In genomic region chr1:84362209-84362608, GRCm38 (mm10) we compare ENCODE assay signal across 26 mouse cellular contexts. TPM values are rescaled to one million over a fixed set of nuclear protein-coding genes. Genes with fewer than 3 reads are reported as not detected.
DNase-seq lines count a peak whose midpoint lies in the region; ATAC-seq and TF ChIP-seq lines count a peak whose summit lies in the region.
"Had no signal": no experiment of that assay in that cellular context is flagged by ENCODE, and none has a peak within 500 bp of the region (broad histone marks: within the 10 kb centered on the region; RNA-seq: fewer than 3 reads in every experiment).

No protein-coding gene starts in this region.

- H3K9me3 ChIP-seq in kidney, embryonic 16.5 days (ENCODE audit: low read length), result no peaks in the 10 kb centered on the region
- H3K9me3 ChIP-seq in intestine, embryonic 16.5 days (ENCODE audit: control insufficient read depth, low read length), result no peaks in the 10 kb centered on the region
- H3K9me3 ChIP-seq: forebrain, embryonic 15.5 days; heart, embryonic 15.5 days; hindbrain, embryonic 13.5 days; midbrain, embryonic 13.5 days; neural tube, embryonic 12.5 days had no signal

- 25% methylated on average over 1 of the region's 1 CpGs for WGBS in kidney, embryonic 16.5 days
- WGBS in intestine, embryonic 16.5 days, result 39% methylated on average over 1 of the region's 1 CpGs
- 28% methylated on average over 1 of the region's 1 CpGs for WGBS in small intestine, adult 2 months

- no peaks in the 10 kb centered on the region for H3K27me3 ChIP-seq in kidney, embryonic 16.5 days (ENCODE audit: insufficient read depth, low read length)
- no peaks in the 10 kb centered on the region for H3K27me3 ChIP-seq in intestine, embryonic 16.5 days (replicated peaks; ENCODE audit: control insufficient read depth, insufficient read depth, low read length)
- no peaks in the 10 kb centered on the region for H3K27me3 ChIP-seq in small intestine, adult 2 months (ENCODE audit: control insufficient read depth, insufficient read depth, low read length)
- H3K27me3 ChIP-seq: forebrain, embryonic 15.5 days; heart, embryonic 15.5 days; hindbrain, embryonic 13.5 days; megakaryocyte, embryonic 14.5 days; midbrain, embryonic 13.5 days; neural tube, embryonic 12.5 days; Patski had no signal

- 0 out of 2 replicates have a peak, but pooled peaks have one; percentile 39 for ATAC-seq in kidney, embryonic 16.5 days (ENCODE audit: low FRiP score, low TSS enrichment)
- ATAC-seq in intestine, embryonic 16.5 days, result peak; percentile 45
- ATAC-seq: forebrain, embryonic 15.5 days; midbrain, embryonic 13.5 days had no signal

- no peak for TF ChIP-seq POLR2A in small intestine, adult 2 months (IDR thresholded peaks at IDR 0.05; ENCODE audit: low read depth, low read length)

- no peak overlapping the region for H3K9ac ChIP-seq in kidney, embryonic 16.5 days (replicated peaks; ENCODE audit: low read length)
- H3K9ac ChIP-seq in intestine, embryonic 16.5 days (ENCODE audit: low read depth, low read length), result no peak overlapping the region
- H3K9ac ChIP-seq: forebrain, embryonic 15.5 days; heart, embryonic 15.5 days; hindbrain, embryonic 13.5 days; midbrain, embryonic 13.5 days; neural tube, embryonic 12.5 days had no signal

- H3K4me2 ChIP-seq in kidney, embryonic 16.5 days (replicated peaks; ENCODE audit: low read depth, low read length), result no peak overlapping the region
- H3K4me2 ChIP-seq in intestine, embryonic 16.5 days (ENCODE audit: low read depth, low read length), result peak overlapping the region; percentile 38; the same call in 1 of the 2 replicates
- H3K4me2 ChIP-seq: forebrain, embryonic 15.5 days; heart, embryonic 15.5 days; hindbrain, embryonic 13.5 days; liver, embryonic 11.5 days; midbrain, embryonic 13.5 days; neural tube, embryonic 12.5 days had no signal

- no peaks in the 10 kb centered on the region for H3K36me3 ChIP-seq in kidney, embryonic 16.5 days (ENCODE audit: insufficient read depth, low read length)
- no peaks in the 10 kb centered on the region for H3K36me3 ChIP-seq in intestine, embryonic 16.5 days (ENCODE audit: control insufficient read depth, insufficient read depth, low read length)
- H3K36me3 ChIP-seq in small intestine, adult 2 months (ENCODE audit: control insufficient read depth, insufficient read depth, low read length), result no peaks in the 10 kb centered on the region
- H3K36me3 ChIP-seq: forebrain, embryonic 15.5 days; G1E; heart, embryonic 15.5 days; hindbrain, embryonic 13.5 days; midbrain, embryonic 13.5 days; neural tube, embryonic 12.5 days had no signal

- H3K4me1 ChIP-seq in kidney, embryonic 16.5 days (ENCODE audit: insufficient read depth, low read length), result peaks cover 11% of the 10 kb centered on the region; the same call in 1 of the 2 replicates
- H3K4me1 ChIP-seq in brown adipose tissue, adult 24 weeks (ENCODE audit: control insufficient read depth, insufficient read depth, insufficient read length, low read length), result no peaks in the 10 kb centered on the region
- peaks cover 15% of the 10 kb centered on the region for H3K4me1 ChIP-seq in intestine, embryonic 16.5 days (ENCODE audit: control insufficient read depth, insufficient read depth, low read length)
- peaks cover 23% of the 10 kb centered on the region; the same call in 1 of the 2 replicates for H3K4me1 ChIP-seq in small intestine, adult 2 months (ENCODE audit: control insufficient read depth, insufficient read depth, insufficient read length, low read length)
- H3K4me1 ChIP-seq: heart, embryonic 15.5 days; megakaryocyte, embryonic 14.5 days; neural tube, embryonic 12.5 days had no signal

- no peak overlapping the region; the same call in 1 of the 2 replicates for H3K27ac ChIP-seq in kidney, embryonic 16.5 days (ENCODE audit: low read length)
- peak overlapping the region; percentile 29 for H3K27ac ChIP-seq in brown adipose tissue, adult 24 weeks (replicated peaks; ENCODE audit: low read depth, low read length)
- peak overlapping the region; percentile 84 for H3K27ac ChIP-seq in intestine, embryonic 16.5 days (ENCODE audit: low read length)
- H3K27ac ChIP-seq in small intestine, adult 2 months (ENCODE audit: insufficient read depth, low read depth, low read length), result peak overlapping the region; percentile 77
- H3K27ac ChIP-seq: forebrain, embryonic 15.5 days; heart, embryonic 15.5 days; hindbrain, embryonic 13.5 days; layer of hippocampus, adult 2 months; midbrain, embryonic 13.5 days; neural tube, embryonic 12.5 days had no signal

- H3K4me3 ChIP-seq in kidney, embryonic 16.5 days (ENCODE audit: low read length), result no peak overlapping the region
- no peak overlapping the region for H3K4me3 ChIP-seq in brown adipose tissue, adult 24 weeks (ENCODE audit: insufficient read depth, low read depth, low read length)
- H3K4me3 ChIP-seq in intestine, embryonic 16.5 days (ENCODE audit: low read length), result no peak overlapping the region
- H3K4me3 ChIP-seq in small intestine, adult 2 months (ENCODE audit: low read depth, low read length), result no peak overlapping the region
- H3K4me3 ChIP-seq: forebrain, embryonic 15.5 days; heart, embryonic 15.5 days; hindbrain, embryonic 13.5 days; layer of hippocampus, adult 2 months; megakaryocyte, embryonic 14.5 days; midbrain, embryonic 13.5 days; neural tube, embryonic 12.5 days had no signal

- no peak for DNase-seq in kidney, postnatal 36 days
- DNase-seq in retina, postnatal 1 day, result no peak
- no peak for DNase-seq in cerebellum, adult 18-20 months
- DNase-seq: adrenal gland, adult 8-10 months; B cell, adult 2 months; cerebellum, adult 9-10 months; gastrocnemius, postnatal 10 days; heart, postnatal 36 days; kidney, postnatal 14 days; lung, adult 18-20 months; lung, postnatal 10 days; right cerebral cortex, adult 18-20 months had no signal

- TF ChIP-seq CTCF in small intestine, adult 2 months (IDR thresholded peaks at IDR 0.05; ENCODE audit: extremely low read depth, insufficient read length, insufficient replicate concordance, low read depth, low read length), result no peak

RNA-seq across cellular contexts. Expression of gene Pid1, which starts 1.8 kb away (rescaled TPM):
- 34.1 and 37.6 TPM in 2 replicates for polyA plus RNA-seq in kidney, embryonic 16.5 days (2015; fragmentation: Nextera tagmentation; extraction: Ambion mirVana)
- polyA plus RNA-seq in brown adipose tissue, adult 24 weeks (2012; ENCODE audit: insufficient read depth, insufficient read length, missing spikeins), result 15.8 and 21.8 TPM in 2 replicates
- polyA plus RNA-seq in intestine, embryonic 16.5 days (2015; fragmentation: Nextera tagmentation; extraction: Ambion mirVana), result 20.8 and 22.7 TPM in 2 replicates
- 2.8 TPM in 2 replicates for polyA plus RNA-seq in small intestine, adult 2 months (2012; rRNA removed)
- polyA plus RNA-seq: G1E had no signal
